Mouse (Mus musculus) brain, embryonic 18.5 days (tissue): Measurements from ENCODE around the gene Wfdc12.

ENCODE experiments used
- DNase-seq: peaks from one replicate; pipeline ENCODE4 v3.0.0-alpha.2; 2012; ENCODE audit warnings: low read depth, low spot score

Gene Wfdc12

GRCm38 (mm10) chr2:164177831-164178230, 12.6 kb downstream of the Wfdc12 start:
- DNase-seq, result no peak

GRCm38 (mm10) chr2:164175850-164176249, 14.6 kb downstream of the Wfdc12 start:
- DNase-seq, result no peak

GRCm38 (mm10) chr2:164174649-164175395, 15.6 kb downstream of the Wfdc12 start:
- no peak for DNase-seq

GRCm38 (mm10) chr2:164173394-164173793, 17.0 kb downstream of the Wfdc12 start:
- DNase-seq, result no peak

- no peak for DNase-seq
These were observed 19.5 kb downstream of the Wfdc12 start, which contains the start of gene Kcns1 for GRCm38 (mm10) chr2:164170902-164171301. Gene Kcns1, minus strand, starts transcription at chr2:164171113.

GRCm38 (mm10) chr2:164170326-164170725, 20.1 kb downstream of the Wfdc12 start:
- no peak for DNase-seq

- DNase-seq, result peak; percentile 16
These were observed 21.8 kb downstream of the Wfdc12 start for GRCm38 (mm10) chr2:164168571-164168946.

- peak; percentile 6 for DNase-seq
These were observed 22.4 kb downstream of the Wfdc12 start for GRCm38 (mm10) chr2:164167752-164168570.

- no peak for DNase-seq
These were observed 25.5 kb downstream of the Wfdc12 start for GRCm38 (mm10) chr2:164164941-164165340.

- no peak for DNase-seq
These were observed 28.8 kb downstream of the Wfdc12 start for GRCm38 (mm10) chr2:164161515-164162055.

GRCm38 (mm10) chr2:164158838-164159237, 31.6 kb downstream of the Wfdc12 start:
- DNase-seq, result no peak

- no peak for DNase-seq
These were observed 34.2 kb downstream of the Wfdc12 start for GRCm38 (mm10) chr2:164156158-164156557.

- no peak for DNase-seq
These were observed 36.4 kb downstream of the Wfdc12 start for GRCm38 (mm10) chr2:164154007-164154406.

- no peak for DNase-seq
These were observed 38.1 kb downstream of the Wfdc12 start for GRCm38 (mm10) chr2:164152341-164152740.

- no peak for DNase-seq
These were observed 40.2 kb downstream of the Wfdc12 start for GRCm38 (mm10) chr2:164150086-164150760.

GRCm38 (mm10) chr2:164146556-164146955, 43.9 kb downstream of the Wfdc12 start:
- no peak for DNase-seq

- DNase-seq, result no peak
These were observed 45.9 kb downstream of the Wfdc12 start for GRCm38 (mm10) chr2:164144541-164144940.

- DNase-seq, result no peak
These were observed 46.4 kb downstream of the Wfdc12 start for GRCm38 (mm10) chr2:164144025-164144424.

GRCm38 (mm10) chr2:164142021-164142420, 48.4 kb downstream of the Wfdc12 start:
- DNase-seq, result no peak
